Mouse (Mus musculus) heart, postnatal 0 days (tissue): ENCODE measurements around the gene Itfg2. TPM values are rescaled to one million over a fixed set of nuclear protein-coding genes. Genes with fewer than 3 reads are reported as not detected.

ENCODE experiments used
- ATAC-seq: fragments of 200-750 bp; cut with Nextera tagmentation; 2 replicates; pipeline ENCODE4 v1.8.0; 2017; ENCODE audit warnings: low read depth, moderate number of reproducible peaks, moderate library complexity; ENCODE audit not compliant: insufficient read depth
- DNase-seq: peaks from one replicate; pipeline ENCODE4 v3.0.0-alpha.2; 2016; ENCODE audit warnings: low spot score
- H3K27ac ChIP-seq: fragments of 300-500 bp; sonication (generic); 2 replicates; pipeline ENCODE4 v1.5.1; 2014; ENCODE audit warnings: low read depth, mild to moderate bottlenecking
- H3K27me3 ChIP-seq: fragments of 300-500 bp; sonication (generic); 2 replicates; pipeline ENCODE4 v1.6.1; 2014; ENCODE audit warnings: low read length, mixed read lengths; ENCODE audit not compliant: control insufficient read depth, insufficient read depth
- H3K36me3 ChIP-seq: fragments of 300-500 bp; sonication (generic); replicated peaks from 2 replicates; pipeline ENCODE4 v1.6.1; 2014; ENCODE audit warnings: low read length, mixed read lengths; ENCODE audit not compliant: control insufficient read depth, insufficient read depth
- H3K4me1 ChIP-seq: fragments of 300-500 bp; sonication (generic); 2 replicates; pipeline ENCODE4 v1.6.1; 2014; ENCODE audit warnings: antibody characterized with exemption; ENCODE audit not compliant: control insufficient read depth, insufficient read depth
- H3K4me2 ChIP-seq: fragments of 300-500 bp; sonication (generic); 2 replicates; pipeline ENCODE4 v1.6.1; 2014; ENCODE audit warnings: low read depth, mild to moderate bottlenecking, low read length, moderate library complexity
- H3K4me3 ChIP-seq: fragments of 300-500 bp; sonication (generic); 2 replicates; pipeline ENCODE4 v1.5.1; 2014; ENCODE audit warnings: low read depth, low read length
- H3K9ac ChIP-seq: fragments of 300-500 bp; sonication (generic); replicated peaks from 2 replicates; pipeline ENCODE4 v1.6.1; 2014; ENCODE audit warnings: low read depth, low read length, mixed read lengths
- H3K9me3 ChIP-seq: fragments of 300-500 bp; sonication (generic); replicated peaks from 2 replicates; pipeline ENCODE4 v1.6.1; 2016; ENCODE audit warnings: low read length; ENCODE audit not compliant: control insufficient read depth
- CTCF ChIP-seq: IDR thresholded peaks from 2 replicates; pipeline ENCODE4 v1.5.1; 2016; ENCODE audit warnings: antibody characterized with exemption, control low read depth, low read depth
- EP300 ChIP-seq: IDR thresholded peaks from 2 replicates; pipeline ENCODE4 v1.6.1; 2016; ENCODE audit warnings: antibody characterized with exemption, low read depth
- WGBS: fragments of 180-500 bp; shearing (Covaris S2); extraction: QIAGEN DNeasy Blood & Tissue Kit; methylation state at CpG from one replicate; pipeline ENCODE4 v1.1.7; 2014; 5-methylcytosine and 5-hydroxymethylcytosine counted together
- polyA plus RNA-seq: library from polyadenylated mRNA; unstranded; fragments of >200 nt; fragmentation: Nextera tagmentation; extraction: Ambion mirVana; gene quantifications from 2 replicates; pipeline ENCODE4 v1.2.1, GENCODE M21; 2015
- total RNA-seq: library from RNA; depleted of rRNA; stranded (reverse); fragments of >200 nt; gene quantifications from 2 replicates; pipeline ENCODE4 v1.2.3, GENCODE M21; 2014; ENCODE audit warnings: low replicate concordance

The Itfg2 gene
- total and polyA plus RNA-seq, 2 experiments from 2014 or later, result 22.6 to 62.3 TPM

GRCm38 (mm10) chr6:128411115-128411514 is 13.6 kb downstream of the Itfg2 start:
- Histone ChIP-seq H3K36me3 (peaks cover 62% of the 10 kb centered on the region), H3K4me2 (no peak overlapping the region), H3K4me3 (no peak overlapping the region), H3K9ac (no peak overlapping the region), H3K4me1 (no peaks in the 10 kb centered on the region), H3K27ac (no peak overlapping the region), H3K9me3 (no peaks in the 10 kb centered on the region), H3K27me3 (no peaks in the 10 kb centered on the region)
- 18% methylated on average over 3 of the region's 3 CpGs for WGBS
- peak; percentile 31; the same call in 1 of the 2 replicates for ATAC-seq
- TF ChIP-seq CTCF (peak; percentile 92), EP300 (no peak)
- peak; percentile 60 for DNase-seq

- Histone ChIP-seq H3K4me3 (no peak overlapping the region), H3K9me3 (no peaks in the 10 kb centered on the region), H3K27me3 (no peaks in the 10 kb centered on the region), H3K9ac (no peak overlapping the region), H3K4me1 (no peaks in the 10 kb centered on the region), H3K4me2 (no peak overlapping the region), H3K36me3 (peaks cover 57% of the 10 kb centered on the region), H3K27ac (no peak overlapping the region)
- ATAC-seq (no peak), DNase-seq (no peak)
- TF ChIP-seq EP300 (no peak), CTCF (no peak)
- WGBS, result 95% methylated on average over 13 of the region's 13 CpGs
Measured at GRCm38 (mm10) chr6:128410305-128410704, 14.4 kb downstream of the Itfg2 start.

GRCm38 (mm10) chr6:128408544-128409125 is 16.1 kb downstream of the Itfg2 start:
- Histone ChIP-seq H3K4me3 (no peak overlapping the region), H3K27ac (no peak overlapping the region), H3K4me1 (no peaks in the 10 kb centered on the region), H3K36me3 (peaks cover 57% of the 10 kb centered on the region), H3K27me3 (no peaks in the 10 kb centered on the region), H3K9ac (no peak overlapping the region), H3K4me2 (no peak overlapping the region), H3K9me3 (no peaks in the 10 kb centered on the region)
- DNase-seq, result no peak
- no peak for ATAC-seq
- whole genome bisulfite sequencing, result 85% methylated on average over 7 of the region's 7 CpGs
- TF ChIP-seq EP300 (no peak), CTCF (no peak)

- H3K36me3 ChIP-seq, result peaks cover 23% of the 10 kb centered on the region
- ATAC-seq (no peak), DNase-seq (no peak)
- H3K27ac ChIP-seq, result no peak overlapping the region
- no peak overlapping the region for H3K4me3 ChIP-seq
- H3K9me3 ChIP-seq, result no peaks in the 10 kb centered on the region
- no peak overlapping the region for H3K4me2 ChIP-seq
- H3K4me1 ChIP-seq, result 0 out of 2 replicates have a peak, but pooled peaks cover 4% of the 10 kb centered on the region
- H3K27me3 ChIP-seq, result no peaks in the 10 kb centered on the region
- no peak overlapping the region for H3K9ac ChIP-seq
- TF ChIP-seq CTCF (no peak), EP300 (no peak)
- 41% methylated on average over 5 of the region's 5 CpGs for WGBS
Measured at GRCm38 (mm10) chr6:128404708-128405107, 20.0 kb downstream of the Itfg2 start.

GRCm38 (mm10) chr6:128399421-128400185 is 25.1 kb downstream of the Itfg2 start:
- H3K4me3 ChIP-seq, result peak overlapping the region; percentile 24
- H3K27ac ChIP-seq, result no peak overlapping the region
- ATAC-seq (peak; percentile 68), DNase-seq (peak; percentile 24)
- peaks cover 7% of the 10 kb centered on the region; the same call in 1 of the 2 replicates for H3K4me1 ChIP-seq
- no peaks in the 10 kb centered on the region for H3K9me3 ChIP-seq
- no peak overlapping the region; the same call in 1 of the 2 replicates for H3K9ac ChIP-seq
- TF ChIP-seq EP300 (no peak), CTCF (no peak)
- H3K4me2 ChIP-seq, result peak overlapping the region; percentile 57
- H3K27me3 ChIP-seq, result no peaks in the 10 kb centered on the region
- 28% methylated on average over 21 of the region's 21 CpGs for WGBS
- H3K36me3 ChIP-seq, result no peaks in the 10 kb centered on the region
